Mouse (Mus musculus) heart, adult 2 months (tissue): Measurements from ENCODE around the gene Cdh5.

ENCODE experiments used
- CTCF ChIP-seq: fragments of 200-600 bp; IDR thresholded peaks from 2 replicates; pipeline ENCODE4 v1.8.1; 2022; ENCODE audit warnings: antibody characterized with exemption, mild to moderate bottlenecking, moderate library complexity
- POLR2A ChIP-seq: fragments of 200-500 bp; IDR thresholded peaks from 2 replicates; pipeline ENCODE4 v1.6.1; 2011; ENCODE audit warnings: mild to moderate bottlenecking, low read depth, low read length, control low read depth; ENCODE audit not compliant: insufficient read depth

- TF ChIP-seq CTCF, result no peak
- no peak for TF ChIP-seq POLR2A
Measured at GRCm38 (mm10) chr8:104065223-104065622, 36.2 kb upstream of the Cdh5 start.
